Mouse (Mus musculus) heart, embryonic 12.5 days (tissue): ENCODE results near the gene Lrp5. TPM values are rescaled to one million over a fixed set of nuclear protein-coding genes. Genes with fewer than 3 reads are reported as not detected.

ENCODE experiments used
- ATAC-seq: fragments of 200-750 bp; cut with Nextera tagmentation; 2 replicates; pipeline ENCODE4 v1.8.0; 2017; ENCODE audit warnings: moderate TSS enrichment, moderate library complexity; ENCODE audit not compliant: insufficient number of reproducible peaks, low FRiP score
- H3K27ac ChIP-seq: fragments of 300-500 bp; sonication (generic); 2 replicates; pipeline ENCODE4 v1.5.1; 2016; ENCODE audit warnings: mild to moderate bottlenecking, moderate library complexity; ENCODE audit not compliant: poor library complexity, severe bottlenecking
- H3K27me3 ChIP-seq: fragments of 300-500 bp; sonication (generic); replicated peaks from 2 replicates; pipeline ENCODE4 v1.6.1; 2016; ENCODE audit warnings: mild to moderate bottlenecking, moderate library complexity
- H3K36me3 ChIP-seq: fragments of 300-500 bp; sonication (generic); 2 replicates; pipeline ENCODE4 v1.6.1; 2016; ENCODE audit warnings: mild to moderate bottlenecking, moderate library complexity
- H3K4me1 ChIP-seq: fragments of 300-500 bp; sonication (generic); replicated peaks from 2 replicates; pipeline ENCODE4 v1.6.1; 2016; ENCODE audit warnings: mild to moderate bottlenecking
- H3K4me2 ChIP-seq: fragments of 300-500 bp; sonication (generic); 2 replicates; pipeline ENCODE4 v1.6.1; 2016; ENCODE audit warnings: mild to moderate bottlenecking, moderate library complexity
- H3K4me3 ChIP-seq: fragments of 300-500 bp; sonication (generic); 2 replicates; pipeline ENCODE4 v1.5.1; 2016; ENCODE audit warnings: mild to moderate bottlenecking
- H3K9ac ChIP-seq: fragments of 300-500 bp; sonication (generic); 2 replicates; pipeline ENCODE4 v1.6.1; 2016; ENCODE audit warnings: mild to moderate bottlenecking, moderate library complexity
- H3K9me3 ChIP-seq: fragments of 300-500 bp; sonication (generic); replicated peaks from 2 replicates; pipeline ENCODE4 v1.6.1; 2016; ENCODE audit warnings: mild to moderate bottlenecking, moderate library complexity
- WGBS: fragments of 180-500 bp; shearing (Covaris S2); methylation state at CpG from one replicate; pipeline ENCODE4 v1.1.7; 2016; 5-methylcytosine and 5-hydroxymethylcytosine counted together
- polyA plus RNA-seq: library from polyadenylated mRNA; unstranded; fragments of >200 nt; fragmentation: Nextera tagmentation; extraction: Ambion mirVana; gene quantifications from 2 replicates; pipeline ENCODE4 v1.2.1, GENCODE M21; 2016

Lrp5 gene
- polyA plus RNA-seq, 1 experiment from 2014 or later = 4.2 TPM

DNA sequence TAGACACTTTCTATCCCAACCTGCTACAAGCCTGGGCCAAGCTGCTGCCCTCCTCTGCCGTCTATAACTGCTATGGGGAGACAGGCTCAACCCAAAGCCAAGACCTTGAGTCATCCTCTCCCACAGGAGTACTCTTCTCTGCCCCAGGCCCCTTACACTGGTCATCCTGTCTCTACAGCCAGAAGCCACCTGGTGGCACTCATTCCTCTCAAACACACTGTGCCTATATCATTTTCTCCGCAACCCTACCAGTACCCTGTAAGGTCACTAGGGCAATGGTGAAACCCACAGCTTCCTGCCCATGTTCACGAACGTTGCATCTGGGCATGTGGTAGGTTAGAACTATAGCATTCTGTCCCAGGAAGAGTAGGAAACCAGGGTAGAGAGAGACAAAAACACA is 31.4 kb downstream of the Lrp5 start:
- peaks cover 50% of the 10 kb centered on the region for H3K36me3 ChIP-seq
- ATAC-seq = no peak

DNA sequence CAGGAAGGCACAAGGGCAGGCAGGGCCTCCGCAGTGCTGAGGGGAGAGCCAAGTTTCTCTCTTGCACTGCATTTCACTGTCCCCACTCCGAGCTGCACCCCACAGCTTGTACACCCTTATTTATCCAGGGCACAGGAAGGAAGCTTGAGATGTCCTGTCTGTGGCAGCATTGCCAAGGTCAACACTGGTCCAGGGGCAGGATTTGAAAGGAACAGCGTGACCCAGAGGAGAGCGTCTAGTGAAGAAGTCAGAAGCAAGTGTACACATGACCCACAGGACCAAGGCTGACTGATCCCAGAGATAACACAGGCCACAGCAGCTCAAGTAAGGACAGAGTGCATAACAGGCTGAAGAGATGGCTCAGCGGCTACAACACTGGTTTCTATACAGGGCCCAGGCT is 32.3 kb downstream of the Lrp5 start:
- no peak overlapping the region for H3K4me2 ChIP-seq
- ATAC-seq = peak; percentile 60
- WGBS = 65% methylated on average over 5 of the region's 5 CpGs
- peaks cover 52% of the 10 kb centered on the region for H3K36me3 ChIP-seq
- H3K9ac ChIP-seq = no peak overlapping the region
- no peaks in the 10 kb centered on the region for H3K27me3 ChIP-seq
- peaks cover 30% of the 10 kb centered on the region for H3K4me1 ChIP-seq
- no peak overlapping the region for H3K4me3 ChIP-seq
- peaks cover 7% of the 10 kb centered on the region; the same call in 1 of the 2 replicates for H3K9me3 ChIP-seq
- H3K27ac ChIP-seq = peak overlapping the region; percentile 50

More for the DNA sequence above, 31.4 kb downstream of the Lrp5 start:
- H3K9me3 ChIP-seq = peaks cover 7% of the 10 kb centered on the region; the same call in 1 of the 2 replicates
- H3K4me1 ChIP-seq = peaks cover 30% of the 10 kb centered on the region
- 66% methylated on average over 4 of the region's 4 CpGs for WGBS
- no peak overlapping the region for H3K4me3 ChIP-seq
- no peak overlapping the region for H3K9ac ChIP-seq
- H3K27ac ChIP-seq = peak overlapping the region; percentile 32
- no peak overlapping the region for H3K4me2 ChIP-seq
- H3K27me3 ChIP-seq = no peaks in the 10 kb centered on the region

DNA sequence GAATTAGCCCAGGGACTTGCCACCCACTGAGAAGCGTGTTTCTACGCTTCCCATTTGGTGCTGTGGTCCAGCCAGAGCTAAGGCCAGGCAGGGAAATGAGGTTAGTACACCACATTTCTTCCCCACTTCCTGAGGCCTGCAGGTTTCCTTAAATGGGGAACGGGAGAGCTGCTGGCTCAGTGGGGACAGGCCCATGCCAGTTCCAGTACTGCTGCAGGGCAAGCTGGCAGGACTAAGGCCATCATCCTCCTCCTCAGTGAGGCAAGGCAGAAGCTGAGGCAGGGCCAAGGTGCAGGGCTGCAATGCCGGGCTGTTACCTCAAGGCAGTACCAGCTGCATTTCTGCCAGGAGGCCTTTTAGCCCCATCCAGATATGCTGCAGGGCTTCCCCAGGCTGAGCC is 32.9 kb downstream of the Lrp5 start:
- 73% methylated on average over 4 of the region's 4 CpGs for WGBS
- H3K4me1 ChIP-seq = peaks cover 30% of the 10 kb centered on the region
- peaks cover 7% of the 10 kb centered on the region; the same call in 1 of the 2 replicates for H3K9me3 ChIP-seq
- peak overlapping the region; percentile 50 for H3K27ac ChIP-seq
- H3K4me3 ChIP-seq = no peak overlapping the region
- no peak overlapping the region for H3K4me2 ChIP-seq
- H3K9ac ChIP-seq = no peak overlapping the region
- no peaks in the 10 kb centered on the region for H3K27me3 ChIP-seq
- ATAC-seq = no peak; the same call in 1 of the 2 replicates
- H3K36me3 ChIP-seq = peaks cover 46% of the 10 kb centered on the region

DNA sequence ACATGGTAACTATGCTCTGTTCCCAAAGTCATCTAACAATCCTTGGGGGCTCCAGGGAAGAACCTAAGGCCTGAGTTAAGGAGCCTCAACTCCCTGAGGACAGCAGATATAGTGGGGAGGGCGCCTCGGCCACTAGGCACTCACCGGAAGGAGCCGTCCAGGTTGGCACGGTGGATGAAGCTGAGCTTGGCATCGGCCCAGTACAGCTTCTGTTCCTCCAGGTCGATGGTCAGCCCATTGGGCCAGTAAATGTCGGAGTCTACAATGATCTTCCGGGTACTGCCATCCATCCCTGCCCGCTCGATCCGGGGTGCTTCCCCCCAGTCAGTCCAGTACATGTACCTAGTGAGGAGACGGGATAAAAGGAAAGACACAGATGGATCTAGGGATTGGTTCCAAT is 34.4 kb downstream of the Lrp5 start:
- Histone ChIP-seq H3K9ac (no peak overlapping the region), H3K36me3 (peaks cover 48% of the 10 kb centered on the region), H3K27me3 (no peaks in the 10 kb centered on the region), H3K9me3 (peaks cover 7% of the 10 kb centered on the region; the same call in 1 of the 2 replicates), H3K4me3 (no peak overlapping the region), H3K27ac (no peak overlapping the region), H3K4me1 (peaks cover 30% of the 10 kb centered on the region), H3K4me2 (no peak overlapping the region)
- 97% methylated on average over 13 of the region's 13 CpGs for WGBS
- no peak for ATAC-seq

DNA sequence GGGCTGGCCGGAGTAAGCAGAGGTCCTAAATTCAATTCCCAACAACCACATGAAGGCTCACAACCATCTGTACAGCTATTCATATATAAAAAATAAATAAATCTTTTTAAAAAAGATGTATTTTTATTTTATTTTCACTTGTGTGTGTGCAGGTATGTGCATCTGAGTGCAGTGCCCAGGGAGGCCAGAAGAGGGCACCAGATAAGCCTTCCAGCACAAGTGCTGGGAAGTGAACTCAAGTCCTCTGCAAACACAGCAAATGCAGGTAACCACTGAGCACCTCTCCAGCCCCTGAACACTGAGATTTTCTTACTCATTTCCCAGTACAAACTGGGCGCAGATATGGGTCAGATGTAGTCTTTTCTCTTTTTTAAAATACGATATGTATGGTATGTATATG is 35.1 kb downstream of the Lrp5 start:
- peaks cover 30% of the 10 kb centered on the region for H3K4me1 ChIP-seq
- H3K36me3 ChIP-seq = peaks cover 53% of the 10 kb centered on the region
- H3K27me3 ChIP-seq = no peaks in the 10 kb centered on the region
- H3K4me2 ChIP-seq = no peak overlapping the region
- ATAC-seq = no peak
- 95% methylated on average over 3 of the region's 3 CpGs for whole genome bisulfite sequencing
- H3K27ac ChIP-seq = no peak overlapping the region
- H3K4me3 ChIP-seq = no peak overlapping the region
- peaks cover 7% of the 10 kb centered on the region; the same call in 1 of the 2 replicates for H3K9me3 ChIP-seq
- no peak overlapping the region for H3K9ac ChIP-seq

DNA sequence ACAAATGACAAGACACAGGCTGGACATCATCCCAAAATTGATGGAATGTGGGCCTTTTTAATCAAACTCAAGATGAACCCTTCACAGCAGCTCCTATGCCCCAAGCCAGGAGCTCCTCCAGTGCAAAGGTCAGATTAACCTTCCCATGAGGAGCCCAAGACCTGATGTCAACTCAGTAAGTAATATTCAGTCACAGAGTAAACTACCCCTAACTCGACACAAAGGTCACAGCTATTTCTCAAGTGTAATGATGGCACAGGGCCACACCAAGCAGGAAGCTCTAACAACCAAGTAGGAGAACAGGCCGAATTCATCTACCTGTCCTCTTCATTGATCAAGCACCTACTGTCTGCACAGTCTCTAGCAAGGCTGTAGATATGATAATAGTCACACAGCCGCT is 35.9 kb downstream of the Lrp5 start:
- Histone ChIP-seq H3K9me3 (peaks cover 7% of the 10 kb centered on the region; the same call in 1 of the 2 replicates), H3K36me3 (peaks cover 59% of the 10 kb centered on the region), H3K9ac (no peak overlapping the region), H3K4me2 (no peak overlapping the region), H3K4me1 (peaks cover 30% of the 10 kb centered on the region), H3K27me3 (no peaks in the 10 kb centered on the region), H3K27ac (no peak overlapping the region), H3K4me3 (no peak overlapping the region)
- no peak for ATAC-seq
- whole genome bisulfite sequencing = 80% methylated on average over 3 of the region's 3 CpGs

DNA sequence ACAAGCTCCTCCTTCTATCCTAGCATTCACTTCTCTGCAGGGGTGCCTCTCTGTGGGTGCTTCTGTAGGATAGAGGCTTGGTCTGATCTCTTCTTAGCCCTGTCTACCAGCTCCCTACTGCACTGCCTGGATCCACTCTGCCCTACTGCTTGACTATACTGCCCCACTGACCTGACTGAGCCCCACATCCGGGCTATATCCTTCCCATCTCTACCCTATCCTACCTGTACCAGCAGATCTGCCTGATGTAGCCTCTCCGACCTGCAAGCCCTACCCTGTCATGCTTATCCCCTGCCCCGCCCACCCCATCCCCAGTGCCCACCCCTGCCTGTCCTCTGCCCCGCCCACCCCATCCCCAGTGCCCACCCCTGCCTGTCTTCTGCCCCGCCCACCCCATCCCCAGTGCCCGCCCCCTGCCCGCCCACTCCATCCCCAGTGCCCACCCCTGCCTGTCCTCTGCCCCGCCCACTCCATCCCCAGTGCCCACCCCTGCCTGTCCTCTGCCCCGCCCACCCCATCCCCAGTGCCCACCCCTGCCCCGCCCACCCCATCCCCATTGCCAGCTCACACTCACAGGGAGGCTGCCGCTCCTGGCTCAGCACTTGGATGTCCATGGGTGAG is 37.4 kb downstream of the Lrp5 start:
- no peak for ATAC-seq

DNA sequence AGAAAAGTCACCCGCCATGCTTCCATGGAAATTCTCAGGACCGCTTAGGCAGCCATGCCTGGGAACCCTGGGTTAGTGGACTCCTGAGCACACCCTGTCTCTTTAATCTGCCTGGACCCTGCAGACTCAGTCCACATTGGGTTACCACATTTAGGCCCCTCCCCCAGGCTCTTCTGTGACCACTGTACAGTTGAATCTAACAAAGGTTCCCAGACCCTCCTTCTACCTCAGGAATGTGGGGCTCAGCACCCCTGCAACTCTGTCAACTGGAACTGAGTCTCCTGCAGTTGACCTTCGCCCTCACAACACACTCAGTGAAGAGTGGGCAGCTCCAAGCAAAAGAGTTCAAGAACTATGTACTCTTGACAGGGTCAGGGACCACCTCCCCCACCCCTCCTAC is 38.4 kb downstream of the Lrp5 start:
- peaks cover 72% of the 10 kb centered on the region for H3K36me3 ChIP-seq
- H3K27ac ChIP-seq = no peak overlapping the region
- no peak for ATAC-seq
- no peak overlapping the region for H3K4me2 ChIP-seq
- WGBS = 94% methylated on average over 3 of the region's 3 CpGs
- H3K4me1 ChIP-seq = peaks cover 17% of the 10 kb centered on the region
- H3K9ac ChIP-seq = no peak overlapping the region
- H3K4me3 ChIP-seq = no peak overlapping the region
- peaks cover 7% of the 10 kb centered on the region; the same call in 1 of the 2 replicates for H3K9me3 ChIP-seq
- H3K27me3 ChIP-seq = no peaks in the 10 kb centered on the region

More for the DNA sequence above, 37.4 kb downstream of the Lrp5 start:
- Histone ChIP-seq H3K9ac (no peak overlapping the region), H3K4me3 (no peak overlapping the region), H3K4me2 (no peak overlapping the region), H3K9me3 (peaks cover 7% of the 10 kb centered on the region; the same call in 1 of the 2 replicates), H3K27me3 (no peaks in the 10 kb centered on the region), H3K36me3 (peaks cover 65% of the 10 kb centered on the region), H3K27ac (no peak overlapping the region), H3K4me1 (peaks cover 15% of the 10 kb centered on the region)
- 70% methylated on average over 8 of the region's 11 CpGs for WGBS

DNA sequence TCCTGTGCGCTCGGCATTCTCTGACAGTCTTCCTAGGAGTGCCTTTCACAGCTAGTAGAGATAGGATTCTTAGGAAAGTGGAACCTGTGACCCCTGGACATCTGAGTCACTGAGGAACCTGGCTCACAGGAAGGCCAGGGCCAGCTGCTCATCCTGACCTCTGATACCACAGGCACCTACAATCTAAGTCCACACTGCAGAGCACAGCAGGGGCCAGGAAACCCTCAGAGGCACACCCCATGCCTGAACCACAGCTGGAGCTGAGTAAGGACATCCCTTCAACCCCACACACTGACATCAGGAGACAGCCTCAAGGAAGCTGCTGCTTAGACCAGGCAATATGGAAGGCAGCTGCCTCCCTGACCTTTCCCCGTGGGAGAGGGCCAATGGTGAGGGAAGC is 40.6 kb downstream of the Lrp5 start:
- Histone ChIP-seq H3K36me3 (peaks cover 51% of the 10 kb centered on the region), H3K27ac (peak overlapping the region; percentile 49), H3K4me3 (no peak overlapping the region), H3K27me3 (no peaks in the 10 kb centered on the region), H3K9me3 (no peaks in the 10 kb centered on the region), H3K4me2 (no peak overlapping the region), H3K4me1 (peaks cover 39% of the 10 kb centered on the region), H3K9ac (no peak overlapping the region)
- no peak for ATAC-seq
- 63% methylated on average over 3 of the region's 3 CpGs for WGBS

DNA sequence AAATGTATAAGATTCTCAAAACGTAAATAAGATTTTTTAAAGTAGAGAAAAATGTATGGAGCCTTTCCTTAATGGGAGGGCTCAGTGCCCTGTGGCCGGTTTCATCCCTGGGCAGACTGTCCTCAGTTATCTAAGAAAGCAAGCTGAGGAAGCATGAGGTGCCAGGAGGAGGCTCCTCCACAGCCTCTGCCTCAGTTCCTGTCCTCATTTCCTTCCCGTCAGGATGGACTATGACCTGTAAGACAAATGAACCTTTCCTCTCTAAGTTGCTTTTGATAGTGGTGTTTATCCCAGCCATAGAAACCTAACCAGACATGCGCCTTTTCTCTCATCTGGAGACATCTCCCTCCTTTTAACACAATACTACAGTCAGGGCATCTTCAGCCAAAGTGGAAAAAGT is 41.0 kb downstream of the Lrp5 start:
- Histone ChIP-seq H3K27ac (peak overlapping the region; percentile 49), H3K4me1 (peaks cover 41% of the 10 kb centered on the region), H3K27me3 (no peaks in the 10 kb centered on the region), H3K9me3 (no peaks in the 10 kb centered on the region), H3K36me3 (peaks cover 48% of the 10 kb centered on the region), H3K9ac (no peak overlapping the region), H3K4me2 (no peak overlapping the region), H3K4me3 (no peak overlapping the region)
- ATAC-seq = no peak
- WGBS = 79% methylated on average over 4 of the region's 4 CpGs

DNA sequence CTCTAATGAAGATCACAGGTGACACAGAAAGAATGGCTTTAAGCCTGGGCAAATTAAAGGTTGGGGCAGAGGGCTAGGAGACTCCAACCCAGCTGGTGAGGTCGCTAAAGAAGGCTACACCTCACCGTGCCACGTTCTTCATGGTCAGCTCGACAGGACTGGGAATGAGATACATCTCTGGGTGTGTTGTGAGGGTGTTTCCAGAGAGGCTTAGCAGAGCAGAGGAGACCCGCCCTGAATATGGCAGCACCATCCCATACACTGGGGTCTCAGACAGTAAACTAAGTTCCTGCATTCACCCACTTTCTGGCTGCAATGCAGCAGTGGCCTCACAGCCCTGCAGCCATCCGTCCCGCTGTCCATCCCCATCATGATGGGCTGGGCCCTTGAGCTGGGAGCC is 46.8 kb downstream of the Lrp5 start:
- H3K36me3 ChIP-seq = peaks cover 13% of the 10 kb centered on the region; the same call in 1 of the 2 replicates
- no peak for ATAC-seq
- H3K9ac ChIP-seq = 0 out of 2 replicates have a peak overlapping the region, but pooled peaks have one; percentile 1
- H3K4me1 ChIP-seq = peaks cover 86% of the 10 kb centered on the region
- WGBS = 82% methylated on average over 7 of the region's 7 CpGs
- H3K27ac ChIP-seq = peak overlapping the region; percentile 89; the same call in 1 of the 2 replicates
- H3K27me3 ChIP-seq = no peaks in the 10 kb centered on the region
- no peak overlapping the region for H3K4me2 ChIP-seq
- no peaks in the 10 kb centered on the region for H3K9me3 ChIP-seq
- no peak overlapping the region for H3K4me3 ChIP-seq
